In the genomic region with DNA sequence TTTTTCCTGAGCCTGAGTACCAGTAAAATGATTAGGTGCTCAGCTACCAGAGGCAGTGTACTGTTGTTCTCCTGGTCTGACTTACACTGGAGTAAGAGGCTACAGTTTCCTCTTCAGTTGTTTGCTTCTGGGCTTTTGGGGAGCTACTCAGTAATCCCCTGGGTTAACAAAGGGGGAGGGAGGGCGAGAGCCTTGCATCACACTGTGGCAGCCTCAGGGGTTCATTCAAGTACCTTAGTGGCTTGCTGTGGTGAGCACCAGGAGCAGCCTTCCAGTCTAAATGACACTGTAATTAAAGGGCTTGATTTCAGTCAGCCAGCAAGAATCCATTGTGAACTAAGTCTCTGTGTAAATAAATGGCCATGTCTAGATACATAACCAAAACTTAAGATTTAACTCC, we compare ENCODE assay signal across 16 mouse cellular contexts.
DNase-seq lines count a peak whose midpoint lies in the region; ATAC-seq and TF ChIP-seq lines count a peak whose summit lies in the region.
"Had no signal": no experiment of that assay in that cellular context is flagged by ENCODE, and none has a peak within 500 bp of the region (broad histone marks: within the 10 kb centered on the region; RNA-seq: fewer than 3 reads in every experiment).

No protein-coding gene starts in this region.

- TF ChIP-seq POLR2A in kidney, adult 2 months (IDR thresholded peaks at IDR 0.05; ENCODE audit: low read depth, low read length) = no peak

- H3K27me3 ChIP-seq in kidney, adult 2 months (replicated peaks; ENCODE audit: control insufficient read depth, insufficient read depth, low read length) = no peaks in the 10 kb centered on the region
- no peaks in the 10 kb centered on the region for H3K27me3 ChIP-seq in embryonic facial prominence, embryonic 11.5 days (ENCODE audit: control insufficient read depth, insufficient read depth, low read length)
- H3K27me3 ChIP-seq in limb, embryonic 10.5 days (ENCODE audit: low read depth, poor library complexity, severe bottlenecking) = no peaks in the 10 kb centered on the region
- H3K27me3 ChIP-seq in liver, postnatal 0 days (ENCODE audit: insufficient read depth, low read length) = no peaks in the 10 kb centered on the region
- H3K27me3 ChIP-seq: limb, embryonic 15.5 days had no signal

- no peak for TF ChIP-seq CTCF in kidney, adult 2 months (conservative IDR thresholded peaks at IDR 0.05; ENCODE audit: insufficient read depth, insufficient read length, low read depth, low read length)
- no peak for TF ChIP-seq CTCF in liver, postnatal 0 days (IDR thresholded peaks at IDR 0.05; ENCODE audit: low read depth)

- H3K27ac ChIP-seq in kidney, adult 2 months (ENCODE audit: insufficient read depth, low read depth, low read length) = no peak overlapping the region
- no peak overlapping the region for H3K27ac ChIP-seq in embryonic facial prominence, embryonic 11.5 days (replicated peaks; ENCODE audit: low read depth, low read length)
- 0 out of 2 replicates have a peak overlapping the region, but pooled peaks have one; percentile 42 for H3K27ac ChIP-seq in limb, embryonic 10.5 days
- no peak overlapping the region for H3K27ac ChIP-seq in liver, postnatal 0 days (ENCODE audit: low read depth)
- H3K27ac ChIP-seq: gastrocnemius, adult 2 months; heart, adult 2 months; limb, embryonic 15.5 days; macrophage had no signal

- TF ChIP-seq EP300 in liver, postnatal 0 days (IDR thresholded peaks at IDR 0.05; ENCODE audit: low read depth) = no peak

- ATAC-seq in embryonic facial prominence, embryonic 11.5 days (replicated peaks; ENCODE audit: insufficient number of reproducible peaks, low FRiP score, low TSS enrichment, low read depth) = peak; percentile 76; the same call in 1 of the 2 replicates
- ATAC-seq in liver, postnatal 0 days = no peak
- no peak for ATAC-seq in inflammation-experienced regulatory T-cells, adult 6 months

- H3K9me3 ChIP-seq in embryonic facial prominence, embryonic 11.5 days (replicated peaks; ENCODE audit: control insufficient read depth, low read length) = no peaks in the 10 kb centered on the region
- no peaks in the 10 kb centered on the region for H3K9me3 ChIP-seq in limb, embryonic 10.5 days (replicated peaks)
- no peaks in the 10 kb centered on the region for H3K9me3 ChIP-seq in liver, postnatal 0 days (ENCODE audit: low read length)
- H3K9me3 ChIP-seq: limb, embryonic 15.5 days had no signal

- H3K36me3 ChIP-seq in kidney, adult 2 months (ENCODE audit: control insufficient read depth, insufficient read depth, low read length) = no peaks in the 10 kb centered on the region
- H3K36me3 ChIP-seq in embryonic facial prominence, embryonic 11.5 days (replicated peaks; ENCODE audit: control insufficient read depth, insufficient read depth, low read depth, low read length) = no peaks in the 10 kb centered on the region
- H3K36me3 ChIP-seq in limb, embryonic 10.5 days = no peaks in the 10 kb centered on the region
- no peaks in the 10 kb centered on the region for H3K36me3 ChIP-seq in liver, postnatal 0 days (replicated peaks; ENCODE audit: insufficient read depth, low read length)
- H3K36me3 ChIP-seq: limb, embryonic 15.5 days had no signal

- H3K4me2 ChIP-seq in embryonic facial prominence, embryonic 11.5 days (ENCODE audit: low read depth, low read length) = no peak overlapping the region
- H3K4me2 ChIP-seq in liver, postnatal 0 days (ENCODE audit: low read depth, low read length) = no peak overlapping the region
- H3K4me2 ChIP-seq: limb, embryonic 15.5 days had no signal

- no peaks in the 10 kb centered on the region for H3K4me1 ChIP-seq in kidney, adult 2 months (ENCODE audit: control insufficient read depth, insufficient read depth, low read length)
- H3K4me1 ChIP-seq in embryonic facial prominence, embryonic 11.5 days (ENCODE audit: control insufficient read depth, insufficient read depth, low read length) = no peaks in the 10 kb centered on the region
- H3K4me1 ChIP-seq in limb, embryonic 10.5 days = peaks cover 50% of the 10 kb centered on the region
- H3K4me1 ChIP-seq in liver, postnatal 0 days (ENCODE audit: insufficient read depth) = no peaks in the 10 kb centered on the region

- H3K9ac ChIP-seq in embryonic facial prominence, embryonic 11.5 days (replicated peaks; ENCODE audit: low read length) = no peak overlapping the region
- no peak overlapping the region for H3K9ac ChIP-seq in liver, postnatal 0 days (replicated peaks)
- H3K9ac ChIP-seq: limb, embryonic 15.5 days had no signal

- H3K4me3 ChIP-seq in kidney, adult 2 months (ENCODE audit: insufficient read depth, low read depth, low read length) = no peak overlapping the region
- no peak overlapping the region for H3K4me3 ChIP-seq in embryonic facial prominence, embryonic 11.5 days (ENCODE audit: low read depth, low read length)
- no peak overlapping the region for H3K4me3 ChIP-seq in limb, embryonic 10.5 days
- no peak overlapping the region for H3K4me3 ChIP-seq in liver, postnatal 0 days (ENCODE audit: low read depth, low read length)
- H3K4me3 ChIP-seq: gastrocnemius, adult 2 months; heart, adult 2 months; limb, embryonic 15.5 days had no signal

- 69% methylated on average over 1 of the region's 1 CpGs for WGBS in kidney, adult 2 months
- 32% methylated on average over 1 of the region's 1 CpGs for WGBS in embryonic facial prominence, embryonic 11.5 days
- WGBS in limb, embryonic 10.5 days = 46% methylated on average over 1 of the region's 1 CpGs
- 71% methylated on average over 1 of the region's 1 CpGs for WGBS in liver, postnatal 0 days (ENCODE audit: insufficient replicate concordance)

- peak; percentile 9 for DNase-seq in embryo, embryonic 10 days (ENCODE audit: low spot score)
- DNase-seq in embryo, embryonic 9.5 days (ENCODE audit: extremely low spot score) = no peak
- peak; percentile 4 to 10 for DNase-seq in kidney, postnatal 4 days
- DNase-seq in kidney, adult 2 months = no peak
- peak; percentile 27 for DNase-seq in embryonic facial prominence, embryonic 11.5 days (ENCODE audit: low spot score)
- DNase-seq in limb, embryonic 10.5 days (ENCODE audit: low spot score) = no peak
- DNase-seq in liver, postnatal 0 days = no peak
- DNase-seq: cerebellum, adult 2 months; gastrocnemius, adult 2 months; heart, adult 2 months; kidney, postnatal 10 days; layer of hippocampus, adult 9-11 months; lung, adult 2 months had no signal

Comparison
In these comparisons a context has a peak if more than half of its experiments do, and no peak if none do; other contexts are left out.
1. DNase-seq: peak in embryo, embryonic 10 days (single experiment), kidney, postnatal 4 days (2 of 2) and embryonic facial prominence, embryonic 11.5 days (single experiment); none in embryo, embryonic 9.5 days (single experiment), kidney, adult 2 months (single experiment), limb, embryonic 10.5 days (single experiment) and liver, postnatal 0 days (single experiment).